Comparison of ENCODE assay signal across 22 mouse cellular contexts in the genomic region with DNA sequence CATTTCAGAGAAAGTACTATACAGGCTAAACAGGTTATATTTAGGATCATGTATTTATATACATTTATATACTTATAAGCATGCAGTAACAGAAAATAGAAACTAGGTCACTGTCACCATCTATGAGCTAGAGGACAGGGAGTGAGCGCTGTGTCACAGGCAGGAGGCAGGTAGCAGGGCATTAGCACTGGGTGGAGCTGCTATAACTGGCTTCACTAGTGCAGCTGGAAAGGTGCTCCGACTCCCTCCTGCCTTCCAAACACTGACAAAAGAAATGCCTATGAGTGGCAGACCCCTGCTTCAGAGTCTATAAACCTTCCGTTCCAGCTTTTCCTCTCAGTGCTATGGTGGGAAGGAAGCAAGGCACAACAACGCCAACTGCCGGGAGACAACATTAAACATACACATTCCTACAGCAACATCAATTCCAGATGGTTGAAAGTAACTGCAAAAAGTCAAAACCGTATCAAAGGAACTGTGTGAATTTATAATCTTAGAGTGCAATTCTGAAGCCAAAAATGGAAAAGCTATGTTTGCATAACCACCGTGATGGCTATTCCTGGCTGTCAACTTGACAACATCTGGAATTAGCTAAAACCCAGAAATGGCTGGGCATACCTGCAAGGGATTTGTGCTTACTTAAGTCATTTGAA. TPM values are rescaled to one million over a fixed set of nuclear protein-coding genes. Genes with fewer than 3 reads are reported as not detected.
A peak's percentile ranks its signal among the peaks of the same experiment; 100 is the strongest.
DNase-seq lines count a peak whose midpoint lies in the region; ATAC-seq lines count a peak whose summit lies in the region.
"Had no signal": no experiment of that assay in that cellular context is flagged by ENCODE, and none has a peak within 500 bp of the region (broad histone marks: within the 10 kb centered on the region; RNA-seq: fewer than 3 reads in every experiment).

No protein-coding gene starts in this region.

- H3K4me2 ChIP-seq in embryonic facial prominence, embryonic 14.5 days (ENCODE audit: low read depth, low read length): no peak overlapping the region
- H3K4me2 ChIP-seq in limb, embryonic 13.5 days (replicated peaks): no peak overlapping the region
- H3K4me2 ChIP-seq: forebrain, embryonic 12.5 days; liver, embryonic 11.5 days; lung, embryonic 14.5 days; midbrain, embryonic 13.5 days had no signal

- H3K27me3 ChIP-seq in embryonic facial prominence, embryonic 14.5 days (replicated peaks; ENCODE audit: control insufficient read depth, insufficient read depth, low read length): no peaks in the 10 kb centered on the region
- no peaks in the 10 kb centered on the region for H3K27me3 ChIP-seq in limb, embryonic 13.5 days
- H3K27me3 ChIP-seq: forebrain, embryonic 12.5 days; midbrain, embryonic 13.5 days had no signal

- WGBS in embryonic facial prominence, embryonic 14.5 days: 34% methylated on average over 7 of the region's 7 CpGs
- WGBS in limb, embryonic 13.5 days: 23% methylated on average over 7 of the region's 7 CpGs

- peak; percentile 19 to 22 for DNase-seq in right cerebral cortex, adult 2 months (ENCODE audit: low spot score in 2 of 2)
- DNase-seq in right cerebral cortex, postnatal 14 days: no peak
- peak; percentile 76 for DNase-seq in embryonic facial prominence, embryonic 14.5 days (ENCODE audit: low spot score)
- no peak for DNase-seq in neural tube, embryonic 10.5 days (ENCODE audit: extremely low spot score, low spot score)
- no peak for DNase-seq in lung, postnatal 25 days (ENCODE audit: low spot score)
- DNase-seq: cerebellum, postnatal 25 days; gastrocnemius, postnatal 10 days; kidney, adult 8-10 months; kidney, postnatal 36 days; layer of hippocampus, adult 9-11 months; lung, embryonic 14.5 days; retina, postnatal 1 day had no signal

- no peak overlapping the region for H3K4me3 ChIP-seq in embryonic facial prominence, embryonic 14.5 days (ENCODE audit: low read depth, low read length)
- no peak overlapping the region for H3K4me3 ChIP-seq in limb, embryonic 13.5 days
- H3K4me3 ChIP-seq: forebrain, embryonic 12.5 days; midbrain, embryonic 13.5 days; myocyte had no signal

- ATAC-seq in embryonic facial prominence, embryonic 14.5 days (ENCODE audit: low read depth): peak; percentile 62
- peak; percentile 57 for ATAC-seq in limb, embryonic 13.5 days (ENCODE audit: low FRiP score, low read depth)
- no peak for ATAC-seq in granulocyte monocyte progenitor cell, adult 5-6 weeks (replicated peaks; ENCODE audit: poor library complexity, severe bottlenecking)
- ATAC-seq: midbrain, embryonic 13.5 days had no signal

- H3K9me3 ChIP-seq in embryonic facial prominence, embryonic 14.5 days (ENCODE audit: control insufficient read depth, low read length): no peaks in the 10 kb centered on the region
- H3K9me3 ChIP-seq in limb, embryonic 13.5 days: no peaks in the 10 kb centered on the region
- H3K9me3 ChIP-seq: forebrain, embryonic 12.5 days; midbrain, embryonic 13.5 days had no signal

- H3K4me1 ChIP-seq in embryonic facial prominence, embryonic 14.5 days (ENCODE audit: control insufficient read depth, insufficient read depth, low read length): peaks cover 22% of the 10 kb centered on the region; the same call in 1 of the 2 replicates
- peaks cover 55% of the 10 kb centered on the region for H3K4me1 ChIP-seq in limb, embryonic 13.5 days
- H3K4me1 ChIP-seq: forebrain, embryonic 12.5 days; midbrain, embryonic 13.5 days had no signal

- peak overlapping the region; percentile 69 for H3K27ac ChIP-seq in embryonic facial prominence, embryonic 14.5 days (replicated peaks; ENCODE audit: low read depth, low read length)
- H3K27ac ChIP-seq in limb, embryonic 13.5 days: peak overlapping the region; percentile 74
- H3K27ac ChIP-seq: forebrain, embryonic 12.5 days; macrophage; midbrain, embryonic 13.5 days had no signal

- no peak overlapping the region for H3K9ac ChIP-seq in embryonic facial prominence, embryonic 14.5 days (ENCODE audit: low read depth, low read length)
- H3K9ac ChIP-seq in limb, embryonic 13.5 days: no peak overlapping the region
- H3K9ac ChIP-seq: forebrain, embryonic 12.5 days; lung, embryonic 14.5 days; midbrain, embryonic 13.5 days had no signal

- H3K36me3 ChIP-seq in embryonic facial prominence, embryonic 14.5 days (ENCODE audit: control insufficient read depth, insufficient read depth, low read length): peaks cover 25% of the 10 kb centered on the region
- peaks cover 13% of the 10 kb centered on the region for H3K36me3 ChIP-seq in limb, embryonic 13.5 days

RNA-seq across cellular contexts. Expression of a gene that starts 49.1 kb away (rescaled TPM):
- 35.3 and 35.7 TPM in 2 replicates for polyA plus RNA-seq in embryonic facial prominence, embryonic 14.5 days (2014; fragmentation: Nextera tagmentation; extraction: Ambion mirVana)
- 38.6 and 38.8 TPM in 2 replicates for polyA plus RNA-seq in limb, embryonic 13.5 days (2015; fragmentation: Nextera tagmentation; extraction: Ambion mirVana)
- 23.5 and 28.7 TPM in 2 replicates for total RNA-seq in granulocyte monocyte progenitor cell, adult 5-6 weeks (2014; fragmentation: Nextera tagmentation)
- total RNA-seq in granulocyte monocyte progenitor cell, adult 5-6 weeks (2017): 21.6 and 26.2 TPM in 2 replicates

RNA-seq across cellular contexts. Expression of a gene that starts 51.7 kb away (rescaled TPM):
- polyA plus RNA-seq in embryonic facial prominence, embryonic 14.5 days (2014; fragmentation: Nextera tagmentation; extraction: Ambion mirVana): 0.92 and 1.5 TPM in 2 replicates
- 1.8 TPM in 2 replicates for polyA plus RNA-seq in limb, embryonic 13.5 days (2015; fragmentation: Nextera tagmentation; extraction: Ambion mirVana)
- total RNA-seq in granulocyte monocyte progenitor cell, adult 5-6 weeks (2014; fragmentation: Nextera tagmentation): not detected in 2 replicates
- not detected in 2 replicates for total RNA-seq in granulocyte monocyte progenitor cell, adult 5-6 weeks (2017)
- total RNA-seq: neutrophil, adult 5-6 weeks had no signal
- polyA plus RNA-seq: forebrain, embryonic 12.5 days; heart, embryonic 16.5 days; hindbrain, embryonic 11.5 days; macrophage; midbrain, embryonic 13.5 days had no signal

Comparison
In these comparisons a context has a peak if more than half of its experiments do, and no peak if none do; other contexts are left out.
1. DNase-seq: peak in right cerebral cortex, adult 2 months (2 of 2) and embryonic facial prominence, embryonic 14.5 days (single experiment); none in right cerebral cortex, postnatal 14 days (single experiment), neural tube, embryonic 10.5 days (single experiment) and lung, postnatal 25 days (single experiment).